Mouse (Mus musculus): ENCODE results near the gene Rtn4rl1. TPM values are rescaled to one million over a fixed set of nuclear protein-coding genes. Genes with fewer than 3 reads are reported as not detected.

Rtn4rl1 gene
- polyA plus RNA-seq, 1 experiment from 2014 or later: 16.5 TPM

GRCm38 (mm10) chr11:75194121-75194849 is 702 bp downstream of the Rtn4rl1 start:
- H3K9me3 ChIP-seq: no peaks in the 10 kb centered on the region
- H3K27me3 ChIP-seq: peaks cover 65% of the 10 kb centered on the region
- WGBS: 0% methylated on average over 52 of the region's 52 CpGs
- peak overlapping the region; percentile 59 for H3K27ac ChIP-seq (replicated peaks)
- H3K36me3 ChIP-seq: no peaks in the 10 kb centered on the region
- no peak for ATAC-seq (ENCODE audit: low read depth)
- H3K4me3 ChIP-seq: peak overlapping the region; percentile 61
- H3K9ac ChIP-seq: peak overlapping the region; percentile 78
- H3K4me1 ChIP-seq (replicated peaks): peaks cover 63% of the 10 kb centered on the region
- peak overlapping the region; percentile 69 for H3K4me2 ChIP-seq

- under 1% methylated on average over 38 of the region's 39 CpGs for WGBS
- H3K9me3 ChIP-seq: no peaks in the 10 kb centered on the region
- H3K4me2 ChIP-seq: peak overlapping the region; percentile 69
- peak overlapping the region; percentile 61 for H3K4me3 ChIP-seq
- no peak overlapping the region for H3K27ac ChIP-seq (replicated peaks)
- H3K27me3 ChIP-seq: peaks cover 71% of the 10 kb centered on the region
- H3K9ac ChIP-seq: peak overlapping the region; percentile 78
- H3K4me1 ChIP-seq (replicated peaks): peaks cover 56% of the 10 kb centered on the region
- ATAC-seq (ENCODE audit: low read depth): no peak
- no peaks in the 10 kb centered on the region for H3K36me3 ChIP-seq
These were observed 1.4 kb downstream of the Rtn4rl1 start for GRCm38 (mm10) chr11:75194850-75195461.

- Histone ChIP-seq H3K4me1 (replicated peaks) (peaks cover 57% of the 10 kb centered on the region), H3K36me3 (no peaks in the 10 kb centered on the region), H3K27ac (replicated peaks) (no peak overlapping the region), H3K9ac (peak overlapping the region; percentile 48; the same call in 1 of the 2 replicates), H3K27me3 (peaks cover 69% of the 10 kb centered on the region), H3K9me3 (no peaks in the 10 kb centered on the region), H3K4me2 (peak overlapping the region; percentile 69), H3K4me3 (peak overlapping the region; percentile 61; the same call in 1 of the 2 replicates)
- no peak for ATAC-seq (ENCODE audit: low read depth)
- 48% methylated on average over 6 of the region's 6 CpGs for WGBS
These were observed 2.5 kb downstream of the Rtn4rl1 start for GRCm38 (mm10) chr11:75196131-75196530.

- no peak overlapping the region for H3K4me2 ChIP-seq
- H3K27ac ChIP-seq (replicated peaks): no peak overlapping the region
- WGBS: 32% methylated on average over 7 of the region's 7 CpGs
- ATAC-seq (ENCODE audit: low read depth): no peak
- peaks cover 52% of the 10 kb centered on the region for H3K27me3 ChIP-seq
- no peak overlapping the region for H3K9ac ChIP-seq
- no peak overlapping the region for H3K4me3 ChIP-seq
- H3K36me3 ChIP-seq: no peaks in the 10 kb centered on the region
- peaks cover 63% of the 10 kb centered on the region for H3K4me1 ChIP-seq (replicated peaks)
- no peaks in the 10 kb centered on the region for H3K9me3 ChIP-seq
These were observed 4.4 kb downstream of the Rtn4rl1 start for GRCm38 (mm10) chr11:75197956-75198355.

- peaks cover 43% of the 10 kb centered on the region for H3K27me3 ChIP-seq
- WGBS: 51% methylated on average over 4 of the region's 4 CpGs
- H3K4me3 ChIP-seq: no peak overlapping the region
- ATAC-seq (ENCODE audit: low read depth): no peak
- H3K4me1 ChIP-seq (replicated peaks): peaks cover 56% of the 10 kb centered on the region
- H3K4me2 ChIP-seq: no peak overlapping the region
- H3K9ac ChIP-seq: no peak overlapping the region
- no peak overlapping the region for H3K27ac ChIP-seq (replicated peaks)
- H3K9me3 ChIP-seq: no peaks in the 10 kb centered on the region
- H3K36me3 ChIP-seq: no peaks in the 10 kb centered on the region
These were observed 5.2 kb downstream of the Rtn4rl1 start for GRCm38 (mm10) chr11:75198792-75199191.

GRCm38 (mm10) chr11:75199951-75200350 is 6.4 kb downstream of the Rtn4rl1 start:
- WGBS: 77% methylated on average over 5 of the region's 5 CpGs
- H3K4me1 ChIP-seq (replicated peaks): peaks cover 47% of the 10 kb centered on the region
- no peak for ATAC-seq (ENCODE audit: low read depth)
- no peak overlapping the region for H3K4me3 ChIP-seq
- peaks cover 32% of the 10 kb centered on the region for H3K27me3 ChIP-seq
- no peak overlapping the region for H3K4me2 ChIP-seq
- H3K27ac ChIP-seq (replicated peaks): no peak overlapping the region
- H3K9ac ChIP-seq: no peak overlapping the region
- no peaks in the 10 kb centered on the region for H3K36me3 ChIP-seq
- H3K9me3 ChIP-seq: no peaks in the 10 kb centered on the region

GRCm38 (mm10) chr11:75200935-75201334 is 7.4 kb downstream of the Rtn4rl1 start:
- H3K36me3 ChIP-seq: no peaks in the 10 kb centered on the region
- H3K9ac ChIP-seq: no peak overlapping the region
- H3K4me1 ChIP-seq (replicated peaks): peaks cover 37% of the 10 kb centered on the region
- no peak overlapping the region for H3K4me3 ChIP-seq
- no peaks in the 10 kb centered on the region for H3K9me3 ChIP-seq
- 88% methylated on average over 12 of the region's 12 CpGs for WGBS
- H3K27ac ChIP-seq (replicated peaks): peak overlapping the region; percentile 33; the same call in 1 of the 2 replicates
- ATAC-seq (ENCODE audit: low read depth): no peak
- no peak overlapping the region for H3K4me2 ChIP-seq
- H3K27me3 ChIP-seq: peaks cover 22% of the 10 kb centered on the region

GRCm38 (mm10) chr11:75201721-75202120 is 8.1 kb downstream of the Rtn4rl1 start:
- Histone ChIP-seq H3K4me1 (replicated peaks) (peaks cover 29% of the 10 kb centered on the region), H3K36me3 (no peaks in the 10 kb centered on the region), H3K9ac (0 out of 2 replicates have a peak overlapping the region, but pooled peaks have one; percentile 0), H3K4me3 (no peak overlapping the region), H3K9me3 (no peaks in the 10 kb centered on the region), H3K27ac (replicated peaks) (no peak overlapping the region; the same call in 1 of the 2 replicates), H3K27me3 (peaks cover 14% of the 10 kb centered on the region; the same call in 1 of the 2 replicates), H3K4me2 (no peak overlapping the region)
- 62% methylated on average over 8 of the region's 8 CpGs for WGBS
- ATAC-seq (ENCODE audit: low read depth): no peak

- Histone ChIP-seq H3K27ac (replicated peaks) (no peak overlapping the region), H3K4me3 (no peak overlapping the region), H3K36me3 (no peaks in the 10 kb centered on the region), H3K4me1 (replicated peaks) (peaks cover 23% of the 10 kb centered on the region), H3K4me2 (no peak overlapping the region), H3K9me3 (no peaks in the 10 kb centered on the region), H3K27me3 (peaks cover 7% of the 10 kb centered on the region; the same call in 1 of the 2 replicates), H3K9ac (no peak overlapping the region)
- ATAC-seq (ENCODE audit: low read depth): no peak
- 83% methylated on average over 4 of the region's 4 CpGs for WGBS
These were observed 10.3 kb downstream of the Rtn4rl1 start for GRCm38 (mm10) chr11:75203926-75204325.

- Histone ChIP-seq H3K4me3 (no peak overlapping the region), H3K9me3 (no peaks in the 10 kb centered on the region), H3K4me1 (replicated peaks) (peaks cover 23% of the 10 kb centered on the region), H3K36me3 (no peaks in the 10 kb centered on the region), H3K9ac (0 out of 2 replicates have a peak overlapping the region, but pooled peaks have one; percentile 26), H3K27me3 (peaks cover 6% of the 10 kb centered on the region; the same call in 1 of the 2 replicates), H3K4me2 (no peak overlapping the region), H3K27ac (replicated peaks) (no peak overlapping the region)
- no peak for ATAC-seq (ENCODE audit: low read depth)
- WGBS: 46% methylated on average over 9 of the region's 9 CpGs
These were observed 10.9 kb downstream of the Rtn4rl1 start for GRCm38 (mm10) chr11:75204472-75204871.

- Histone ChIP-seq H3K4me1 (replicated peaks) (peaks cover 26% of the 10 kb centered on the region), H3K27ac (replicated peaks) (no peak overlapping the region), H3K36me3 (no peaks in the 10 kb centered on the region), H3K4me2 (no peak overlapping the region), H3K9ac (no peak overlapping the region), H3K4me3 (no peak overlapping the region), H3K27me3 (no peaks in the 10 kb centered on the region), H3K9me3 (no peaks in the 10 kb centered on the region)
- no peak for ATAC-seq (ENCODE audit: low read depth)
- 83% methylated on average over 4 of the region's 4 CpGs for WGBS
These were observed 12.8 kb downstream of the Rtn4rl1 start for GRCm38 (mm10) chr11:75206347-75206746.

- 56% methylated on average over 4 of the region's 4 CpGs for WGBS
- no peak overlapping the region for H3K4me3 ChIP-seq
- no peak overlapping the region for H3K4me2 ChIP-seq
- no peaks in the 10 kb centered on the region for H3K27me3 ChIP-seq
- H3K9me3 ChIP-seq: no peaks in the 10 kb centered on the region
- no peak overlapping the region for H3K9ac ChIP-seq
- H3K36me3 ChIP-seq: no peaks in the 10 kb centered on the region
- H3K27ac ChIP-seq (replicated peaks): no peak overlapping the region
- peaks cover 42% of the 10 kb centered on the region for H3K4me1 ChIP-seq (replicated peaks)
- no peak for ATAC-seq (ENCODE audit: low read depth)
These were observed 15.8 kb downstream of the Rtn4rl1 start for GRCm38 (mm10) chr11:75209363-75209762.

Measured in neural tube, embryonic 13.5 days (tissue).